Mouse (Mus musculus): ENCODE measurements around the gene Lrrfip1. TPM values are rescaled to one million over a fixed set of nuclear protein-coding genes. Genes with fewer than 3 reads are reported as not detected.

Gene Lrrfip1
- polyA plus RNA-seq, 1 experiment = 0.63 TPM

DNA sequence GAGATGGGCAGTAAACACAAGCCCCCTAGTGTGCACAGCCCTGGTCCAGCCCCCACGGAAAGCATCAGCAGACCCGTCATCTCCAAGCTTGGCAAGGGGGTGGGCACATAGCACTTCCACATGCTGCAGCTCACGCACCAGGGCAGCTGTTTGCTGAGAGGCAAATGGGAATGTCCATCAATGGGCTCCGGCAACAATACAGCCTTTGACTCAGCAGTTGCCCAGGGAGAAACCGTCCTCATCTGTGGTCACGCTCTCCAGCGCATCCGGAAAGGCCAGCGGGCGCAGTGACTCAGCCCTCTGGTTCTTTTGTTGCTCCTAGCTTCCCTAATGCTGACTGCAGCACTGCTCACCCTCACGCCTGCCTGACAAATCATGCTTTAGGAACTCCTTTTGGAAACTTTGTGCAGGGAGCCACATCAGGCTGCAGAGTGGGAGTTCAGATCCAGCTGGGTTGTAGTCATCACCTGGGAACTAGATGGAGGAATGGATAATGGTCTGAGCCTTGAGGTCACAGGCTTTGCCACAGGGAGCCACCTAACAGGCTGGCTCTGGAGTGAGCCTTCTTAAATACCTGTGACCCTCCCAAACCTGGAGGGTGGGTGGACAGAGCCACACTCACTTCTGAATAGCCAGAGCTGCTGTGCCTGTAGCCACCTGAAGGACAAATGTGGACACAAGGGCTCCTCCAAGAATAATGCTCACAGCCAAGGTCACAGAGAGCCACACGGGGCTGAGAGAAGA, 23.5 kb upstream of the Lrrfip1 start:
- Histone ChIP-seq H3K4me3 (ENCODE audit: control insufficient read depth, low read depth, low read length) (no peak overlapping the region), H3K4me1 (ENCODE audit: control insufficient read depth, insufficient read depth, low read length) (peaks cover 5% of the 10 kb centered on the region), H3K27ac (ENCODE audit: control insufficient read depth, insufficient read depth, low read depth, low read length) (no peak overlapping the region), H3K36me3 (ENCODE audit: control insufficient read depth, insufficient read depth, low read length) (no peaks in the 10 kb centered on the region), H3K27me3 (ENCODE audit: control insufficient read depth, insufficient read depth, low read length) (no peaks in the 10 kb centered on the region)
- TF ChIP-seq CTCF (IDR thresholded peaks at IDR 0.05; ENCODE audit: control insufficient read depth, insufficient read depth, insufficient replicate concordance, low read depth, low read length) = no peak
- TF ChIP-seq POLR2A (IDR thresholded peaks at IDR 0.05; ENCODE audit: control insufficient read depth, low read depth, low read length) = no peak

DNA sequence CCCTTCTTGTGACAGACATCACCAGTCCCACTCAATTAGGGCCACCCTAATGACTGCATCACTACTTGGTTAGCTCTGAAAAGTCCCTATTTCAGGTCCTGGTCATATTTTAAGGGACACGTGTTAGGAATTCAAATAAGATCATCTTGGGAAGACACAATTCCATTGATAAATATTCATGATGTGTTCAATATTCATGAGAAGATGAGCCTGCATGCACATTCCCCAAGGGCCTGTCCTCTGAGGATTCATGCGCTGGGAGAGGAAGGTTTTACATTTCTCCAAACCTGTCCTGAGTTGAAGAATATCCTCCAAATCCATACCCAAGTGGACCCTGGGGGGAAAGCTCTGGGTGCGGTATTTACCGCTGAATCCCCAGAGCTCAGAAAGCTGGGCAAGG, 22.6 kb upstream of the Lrrfip1 start:
- Histone ChIP-seq H3K36me3 (ENCODE audit: control insufficient read depth, insufficient read depth, low read length) (no peaks in the 10 kb centered on the region), H3K4me3 (ENCODE audit: control insufficient read depth, low read depth, low read length) (no peak overlapping the region), H3K4me1 (ENCODE audit: control insufficient read depth, insufficient read depth, low read length) (peaks cover 5% of the 10 kb centered on the region), H3K27me3 (ENCODE audit: control insufficient read depth, insufficient read depth, low read length) (no peaks in the 10 kb centered on the region), H3K27ac (ENCODE audit: control insufficient read depth, insufficient read depth, low read depth, low read length) (no peak overlapping the region)
- TF ChIP-seq CTCF (IDR thresholded peaks at IDR 0.05; ENCODE audit: control insufficient read depth, insufficient read depth, insufficient replicate concordance, low read depth, low read length) (no peak), POLR2A (IDR thresholded peaks at IDR 0.05; ENCODE audit: control insufficient read depth, low read depth, low read length) (no peak)

DNA sequence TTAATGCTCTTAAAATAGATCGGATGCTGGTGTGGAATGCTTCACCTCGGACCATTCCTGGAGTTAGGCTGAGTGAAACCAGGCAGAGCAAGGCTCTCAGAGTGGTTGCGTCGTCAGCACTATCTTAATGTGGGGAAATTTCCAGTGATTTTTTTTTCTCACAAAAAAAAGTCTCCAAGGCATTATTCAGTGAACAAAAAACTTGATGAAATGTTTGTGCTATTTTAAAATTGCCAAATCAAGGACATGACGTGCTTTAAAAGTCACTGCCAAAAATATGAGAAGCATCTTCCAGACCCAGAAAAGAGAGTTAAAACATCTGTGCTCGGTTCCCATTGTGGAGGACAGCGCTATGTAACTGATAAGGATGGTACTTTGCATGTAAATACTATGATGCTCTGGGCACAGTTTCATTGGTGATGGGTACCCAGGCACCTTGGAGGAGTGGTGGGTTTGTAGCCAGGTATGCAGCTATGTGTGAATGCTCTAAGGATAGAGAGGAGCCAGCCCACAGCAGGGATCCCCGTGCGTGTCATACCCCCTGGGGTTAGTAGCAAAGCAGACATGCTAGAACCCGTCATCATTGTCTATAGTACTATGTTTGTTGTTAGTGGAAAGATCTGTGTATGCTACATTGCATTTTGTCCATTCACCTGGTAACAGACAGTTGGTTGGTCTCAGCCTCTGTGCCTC, 17.8 kb upstream of the Lrrfip1 start:
- Histone ChIP-seq H3K36me3 (ENCODE audit: control insufficient read depth, insufficient read depth, low read length) (no peaks in the 10 kb centered on the region), H3K4me1 (ENCODE audit: control insufficient read depth, insufficient read depth, low read length) (no peaks in the 10 kb centered on the region), H3K27ac (ENCODE audit: control insufficient read depth, insufficient read depth, low read depth, low read length) (no peak overlapping the region), H3K27me3 (ENCODE audit: control insufficient read depth, insufficient read depth, low read length) (no peaks in the 10 kb centered on the region), H3K4me3 (ENCODE audit: control insufficient read depth, low read depth, low read length) (no peak overlapping the region)
- TF ChIP-seq CTCF (IDR thresholded peaks at IDR 0.05; ENCODE audit: control insufficient read depth, insufficient read depth, insufficient replicate concordance, low read depth, low read length) = no peak
- TF ChIP-seq POLR2A (IDR thresholded peaks at IDR 0.05; ENCODE audit: control insufficient read depth, low read depth, low read length) = no peak

DNA sequence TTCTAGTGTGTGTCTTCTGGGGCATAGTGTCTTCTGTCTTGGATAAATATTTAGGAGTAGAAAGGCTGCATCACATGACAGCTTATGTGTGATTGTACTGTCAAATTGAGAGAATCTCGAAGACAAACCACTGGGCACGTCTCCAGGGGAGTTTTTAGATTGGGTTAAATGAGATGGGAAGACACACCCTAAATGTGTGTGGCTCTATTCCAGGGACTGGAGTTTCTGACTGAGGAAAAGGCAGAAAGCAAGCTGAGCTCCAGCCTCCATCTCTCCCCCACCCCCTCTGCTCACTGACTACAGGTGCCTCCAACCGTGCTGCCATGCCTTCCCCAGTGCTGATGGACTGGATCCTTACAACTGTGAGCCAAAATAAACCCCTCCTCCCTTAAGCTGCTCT, 17.2 kb upstream of the Lrrfip1 start:
- H3K4me3 ChIP-seq (ENCODE audit: control insufficient read depth, low read depth, low read length) = peak overlapping the region; percentile 25
- no peaks in the 10 kb centered on the region for H3K27me3 ChIP-seq (ENCODE audit: control insufficient read depth, insufficient read depth, low read length)
- TF ChIP-seq CTCF (IDR thresholded peaks at IDR 0.05; ENCODE audit: control insufficient read depth, insufficient read depth, insufficient replicate concordance, low read depth, low read length) = no peak
- TF ChIP-seq POLR2A (IDR thresholded peaks at IDR 0.05; ENCODE audit: control insufficient read depth, low read depth, low read length) = no peak
- H3K36me3 ChIP-seq (ENCODE audit: control insufficient read depth, insufficient read depth, low read length) = no peaks in the 10 kb centered on the region
- no peaks in the 10 kb centered on the region for H3K4me1 ChIP-seq (ENCODE audit: control insufficient read depth, insufficient read depth, low read length)
- H3K27ac ChIP-seq (ENCODE audit: control insufficient read depth, insufficient read depth, low read depth, low read length) = no peak overlapping the region

DNA sequence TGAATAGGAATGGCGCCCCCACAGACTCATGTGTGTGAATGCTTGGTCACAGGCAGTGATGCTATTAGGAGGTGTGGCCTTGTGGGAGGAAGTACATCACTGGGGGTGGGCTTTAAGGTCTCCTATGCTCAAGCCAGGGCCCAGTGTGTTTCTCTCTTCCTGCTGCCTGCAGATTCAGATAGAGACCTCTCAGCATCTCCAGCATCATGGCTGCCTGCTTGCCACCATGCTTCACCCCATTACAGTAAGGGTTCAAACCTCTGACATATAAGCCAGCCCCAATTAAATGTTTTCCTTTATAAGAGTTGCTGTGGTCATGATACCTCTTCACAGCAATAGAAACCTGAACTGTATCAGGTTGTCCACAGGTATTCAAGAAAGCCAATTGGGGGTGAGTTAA, 2.6 kb upstream of the Lrrfip1 start:
- no peaks in the 10 kb centered on the region; the same call in 1 of the 2 replicates for H3K27me3 ChIP-seq (ENCODE audit: control insufficient read depth, insufficient read depth, low read length)
- H3K4me3 ChIP-seq (ENCODE audit: control insufficient read depth, low read depth, low read length) = no peak overlapping the region
- no peaks in the 10 kb centered on the region for H3K36me3 ChIP-seq (ENCODE audit: control insufficient read depth, insufficient read depth, low read length)

DNA sequence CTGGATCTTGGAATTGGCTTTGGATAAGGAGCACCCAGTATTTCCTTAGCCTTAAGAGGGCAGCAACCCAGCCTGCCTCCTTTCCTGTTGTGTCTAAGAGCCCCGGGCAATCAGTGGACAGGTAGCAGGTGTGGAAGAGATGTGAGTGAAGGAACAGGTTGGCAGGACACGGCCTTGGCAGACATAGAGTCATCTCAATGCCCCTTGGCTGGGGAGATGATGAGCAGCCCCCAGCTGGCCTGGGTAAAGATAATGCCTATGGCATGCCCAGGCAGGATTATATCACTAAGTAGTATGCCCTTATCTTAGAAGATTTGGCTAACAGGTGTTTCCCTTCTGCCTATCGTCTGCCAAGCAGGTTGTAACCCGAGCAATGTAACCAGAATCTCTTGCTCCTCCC, 1.4 kb upstream of the Lrrfip1 start:
- TF ChIP-seq CTCF (IDR thresholded peaks at IDR 0.05; ENCODE audit: control insufficient read depth, insufficient read depth, insufficient replicate concordance, low read depth, low read length) = no peak
- no peak overlapping the region for H3K27ac ChIP-seq (ENCODE audit: control insufficient read depth, insufficient read depth, low read depth, low read length)
- H3K36me3 ChIP-seq (ENCODE audit: control insufficient read depth, insufficient read depth, low read length) = no peaks in the 10 kb centered on the region
- no peaks in the 10 kb centered on the region; the same call in 1 of the 2 replicates for H3K27me3 ChIP-seq (ENCODE audit: control insufficient read depth, insufficient read depth, low read length)
- no peak overlapping the region for H3K4me3 ChIP-seq (ENCODE audit: control insufficient read depth, low read depth, low read length)
- peaks cover 16% of the 10 kb centered on the region for H3K4me1 ChIP-seq (ENCODE audit: control insufficient read depth, insufficient read depth, low read length)

More for the DNA sequence above, 2.6 kb upstream of the Lrrfip1 start:
- TF ChIP-seq POLR2A (IDR thresholded peaks at IDR 0.05; ENCODE audit: control insufficient read depth, low read depth, low read length) (no peak), CTCF (IDR thresholded peaks at IDR 0.05; ENCODE audit: control insufficient read depth, insufficient read depth, insufficient replicate concordance, low read depth, low read length) (no peak)
- Histone ChIP-seq H3K27ac (ENCODE audit: control insufficient read depth, insufficient read depth, low read depth, low read length) (no peak overlapping the region), H3K4me1 (ENCODE audit: control insufficient read depth, insufficient read depth, low read length) (peaks cover 16% of the 10 kb centered on the region)

DNA sequence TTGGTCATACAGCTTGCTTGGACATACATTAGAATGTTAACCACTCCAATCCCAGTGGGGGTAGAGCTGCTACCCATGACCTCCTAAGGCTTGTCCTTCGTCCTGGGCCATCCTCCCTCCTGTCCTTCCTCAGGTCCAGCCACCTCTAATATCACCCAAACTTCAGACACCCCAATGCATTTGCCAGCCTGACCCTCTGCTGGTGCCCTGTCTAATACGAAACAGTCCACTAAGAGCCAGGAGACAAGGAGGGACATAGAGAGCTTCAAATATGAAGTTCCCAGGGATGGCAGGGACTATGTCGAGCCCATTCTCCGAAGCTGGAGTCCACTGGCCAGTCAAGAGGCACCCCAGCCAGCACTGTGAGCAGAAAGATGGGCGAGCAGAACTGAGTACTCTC, 896 bp upstream of the Lrrfip1 start:
- Histone ChIP-seq H3K4me1 (ENCODE audit: control insufficient read depth, insufficient read depth, low read length) (peaks cover 16% of the 10 kb centered on the region), H3K36me3 (ENCODE audit: control insufficient read depth, insufficient read depth, low read length) (no peaks in the 10 kb centered on the region), H3K27me3 (ENCODE audit: control insufficient read depth, insufficient read depth, low read length) (no peaks in the 10 kb centered on the region; the same call in 1 of the 2 replicates), H3K27ac (ENCODE audit: control insufficient read depth, insufficient read depth, low read depth, low read length) (no peak overlapping the region), H3K4me3 (ENCODE audit: control insufficient read depth, low read depth, low read length) (no peak overlapping the region)
- TF ChIP-seq CTCF (IDR thresholded peaks at IDR 0.05; ENCODE audit: control insufficient read depth, insufficient read depth, insufficient replicate concordance, low read depth, low read length) (no peak), POLR2A (IDR thresholded peaks at IDR 0.05; ENCODE audit: control insufficient read depth, low read depth, low read length) (no peak)
